Mouse (Mus musculus) heart, adult 9 months (tissue): ENCODE results near the gene Zxdc.
A peak's percentile ranks its signal among the peaks of the same experiment; 100 is the strongest.

Experiments
- DNase-seq, 2 experiments: peaks; one replicate each; pipeline ENCODE4 v3.0.0; 2022; ENCODE audit warnings: low spot score in 2 of 2

Gene Zxdc

GRCm38 (mm10) chr6:90377708-90378107 lies 8.4 kb downstream of the Zxdc start:
- DNase-seq, result no peak

GRCm38 (mm10) chr6:90381465-90381864 lies 12.2 kb downstream of the Zxdc start:
- DNase-seq, result no peak

- no peak for DNase-seq
These were observed 21.3 kb downstream of the Zxdc start for GRCm38 (mm10) chr6:90390629-90391028.

GRCm38 (mm10) chr6:90393948-90394347 lies 24.7 kb downstream of the Zxdc start:
- no peak for DNase-seq

DNA sequence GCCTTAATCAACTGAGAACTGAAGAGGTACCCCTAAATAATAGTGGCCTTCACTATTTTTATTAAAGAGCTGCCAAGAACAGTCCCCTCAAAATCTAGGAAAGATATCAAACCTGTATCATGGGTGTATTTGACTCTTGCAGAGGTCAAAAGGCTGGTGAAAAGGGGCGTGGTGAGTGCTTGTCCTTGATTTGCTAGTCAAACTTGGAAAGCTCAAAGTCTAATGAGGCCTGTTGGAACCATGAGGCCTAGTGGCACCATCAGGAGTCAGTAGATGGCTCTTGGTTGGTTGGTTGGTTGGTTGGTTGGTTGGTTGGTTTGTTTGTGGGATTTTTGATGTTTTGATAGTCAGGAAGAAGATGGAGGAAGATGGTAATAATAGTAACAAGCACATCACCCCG lies 26.5 kb downstream of the Zxdc start:
- DNase-seq, result no peak

DNA sequence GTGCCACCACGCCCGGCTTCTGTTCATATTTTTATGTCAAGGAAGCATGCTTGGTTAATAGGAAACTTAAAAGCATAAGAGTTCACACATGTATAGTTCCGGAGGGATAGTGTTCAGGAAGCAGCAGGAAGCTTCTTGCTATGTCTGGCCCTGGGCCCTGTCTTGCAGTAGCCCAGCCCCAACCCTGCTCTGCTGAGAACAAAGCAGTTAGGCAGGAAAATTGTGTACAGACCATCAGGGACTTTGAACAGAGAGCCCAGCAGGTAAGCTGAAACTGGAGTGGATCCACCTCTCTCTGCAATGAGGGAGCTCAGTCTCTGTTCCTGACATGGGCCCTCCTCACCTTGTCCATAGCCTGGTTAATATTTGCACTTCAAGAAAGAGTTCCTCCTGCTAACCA lies 28.0 kb downstream of the Zxdc start:
- no peak for DNase-seq

DNA sequence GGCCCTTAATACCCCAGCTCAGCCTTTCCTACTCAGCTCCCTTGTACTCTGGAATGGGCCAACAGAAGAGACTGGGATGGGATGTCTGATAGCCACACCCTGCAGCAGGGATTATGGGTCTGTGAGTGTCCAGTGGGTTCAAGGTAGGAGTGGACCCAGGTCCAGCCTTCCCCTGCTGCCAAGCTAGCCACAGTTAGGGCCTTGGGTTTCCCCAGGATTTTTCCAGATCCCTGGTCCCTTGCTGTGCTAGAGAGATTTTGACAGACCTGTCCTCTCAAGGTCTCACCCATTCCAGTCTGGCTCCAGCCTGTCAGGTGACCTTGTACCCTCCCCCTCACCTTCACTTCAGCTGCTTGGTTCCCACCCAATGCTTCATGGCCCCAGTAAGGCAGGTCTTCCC lies 39.3 kb downstream of the Zxdc start:
- DNase-seq, result no peak

DNA sequence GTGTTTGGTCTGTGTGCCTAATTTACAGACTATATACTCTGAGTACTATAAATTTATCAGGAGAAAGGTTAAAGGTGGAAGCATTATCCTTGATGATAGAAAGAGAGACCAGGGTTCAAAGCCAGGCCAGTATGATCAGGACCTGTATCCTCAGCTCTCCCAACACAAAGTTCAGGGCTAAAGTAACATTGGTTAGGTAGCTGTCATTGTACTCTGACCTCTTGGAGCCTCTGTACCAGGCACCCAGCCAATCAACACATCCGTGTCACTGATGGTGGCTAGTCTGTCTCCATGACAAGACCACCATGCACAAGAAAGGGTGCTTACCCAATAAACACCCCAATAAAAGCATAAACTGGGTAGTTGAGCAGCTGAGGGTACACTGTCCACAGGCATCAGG lies 41.7 kb downstream of the Zxdc start:
- DNase-seq, result no peak

- no peak for DNase-seq
These were observed 42.6 kb downstream of the Zxdc start for GRCm38 (mm10) chr6:90411926-90412325.

DNA sequence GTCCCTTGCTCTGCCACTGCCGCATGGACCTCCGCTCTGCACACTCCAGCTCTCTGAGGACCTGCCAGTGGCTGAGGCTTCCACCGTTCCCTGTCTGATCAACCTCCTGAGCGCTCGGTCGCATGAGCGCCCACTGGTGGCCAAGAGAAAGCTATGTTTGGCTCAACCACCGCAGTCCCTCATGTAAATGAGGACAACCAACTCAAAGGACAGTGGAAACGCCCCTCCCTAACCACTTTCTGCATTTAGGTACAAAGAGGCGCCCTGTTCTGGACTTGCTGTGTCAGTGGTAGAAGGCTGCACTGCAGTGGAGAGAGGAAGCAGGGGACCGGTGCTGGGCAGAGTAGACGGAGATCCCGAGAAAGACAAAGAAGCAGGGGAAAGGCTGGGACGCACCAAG lies 53.3 kb downstream of the Zxdc start:
- peak; percentile 54 to 60 for DNase-seq

GRCm38 (mm10) chr6:90425361-90425760 lies 56.1 kb downstream of the Zxdc start:
- DNase-seq, result no peak

DNA sequence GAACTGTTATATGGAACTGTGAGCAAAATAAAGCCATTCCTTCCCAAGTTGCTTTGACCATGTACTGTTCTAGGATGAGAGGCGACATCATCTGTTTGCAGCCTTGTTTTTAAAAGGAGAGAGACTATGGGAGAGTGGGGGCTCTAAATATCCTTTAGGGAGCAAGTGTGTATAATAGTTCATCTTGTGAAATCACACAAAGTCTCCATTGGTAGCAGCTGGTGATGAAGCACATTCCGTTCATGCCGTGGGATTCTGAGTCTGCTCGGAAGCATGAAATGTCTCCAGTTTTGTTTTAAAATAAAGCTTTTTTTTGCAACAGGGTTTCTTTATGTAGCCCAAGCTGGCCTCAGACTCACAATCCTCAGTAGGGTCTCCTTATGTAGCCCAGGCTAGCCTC lies 56.7 kb downstream of the Zxdc start:
- DNase-seq, result no peak

DNA sequence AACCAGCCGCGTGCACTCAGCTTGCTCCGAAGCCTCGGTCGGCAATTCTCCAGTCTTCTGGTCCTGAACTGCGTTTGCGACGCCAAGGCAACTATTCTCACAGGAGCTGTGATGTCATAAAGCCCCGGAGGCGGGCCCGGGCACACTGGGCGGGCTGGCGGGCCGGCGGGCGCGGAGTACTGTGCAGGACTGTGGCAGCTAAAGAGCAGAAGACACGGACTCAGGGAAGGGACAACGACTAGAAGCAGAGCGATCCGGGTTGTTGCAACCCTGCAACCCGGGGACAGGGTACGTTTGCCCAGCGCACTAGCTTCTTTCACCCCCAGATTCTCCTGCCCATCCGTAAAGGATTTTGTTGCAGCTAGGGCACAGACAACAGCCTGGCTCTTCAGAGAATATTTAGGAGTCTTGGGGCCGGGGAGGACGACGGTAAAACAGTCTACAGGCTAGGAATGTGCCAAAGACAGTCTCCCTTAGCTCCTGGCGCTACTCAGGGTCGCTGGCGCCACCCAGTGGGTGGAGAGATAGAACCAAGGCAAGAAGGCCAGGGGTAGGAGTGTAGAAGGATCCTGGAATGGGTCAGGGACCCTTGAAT lies 59.2 kb downstream of the Zxdc start, which contains the start of gene Cfap100:
Gene Cfap100, minus strand, starts transcription at position 418 of the 595 bp plus-strand sequence.
- peak; percentile 68 to 78 for DNase-seq

DNA sequence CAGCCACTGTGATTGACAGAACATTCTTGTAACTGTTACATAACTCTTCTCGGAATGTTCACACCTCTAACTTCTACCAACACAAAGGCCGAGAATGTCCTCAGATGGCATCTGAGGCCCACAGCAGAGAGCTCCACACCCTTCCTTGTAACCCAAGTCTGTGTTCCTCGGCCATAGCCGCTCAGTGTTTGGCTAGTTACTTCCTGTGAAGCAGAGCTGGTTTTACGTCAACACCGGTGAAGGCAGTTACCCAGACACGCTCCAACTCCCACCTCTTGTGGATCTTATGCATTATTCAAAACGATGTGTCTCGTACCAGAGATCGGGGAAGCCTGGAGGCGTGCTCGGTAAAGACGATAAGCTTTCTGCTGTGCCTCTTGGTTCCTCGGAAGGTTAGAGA lies 60.6 kb downstream of the Zxdc start:
- DNase-seq, result no peak

DNA sequence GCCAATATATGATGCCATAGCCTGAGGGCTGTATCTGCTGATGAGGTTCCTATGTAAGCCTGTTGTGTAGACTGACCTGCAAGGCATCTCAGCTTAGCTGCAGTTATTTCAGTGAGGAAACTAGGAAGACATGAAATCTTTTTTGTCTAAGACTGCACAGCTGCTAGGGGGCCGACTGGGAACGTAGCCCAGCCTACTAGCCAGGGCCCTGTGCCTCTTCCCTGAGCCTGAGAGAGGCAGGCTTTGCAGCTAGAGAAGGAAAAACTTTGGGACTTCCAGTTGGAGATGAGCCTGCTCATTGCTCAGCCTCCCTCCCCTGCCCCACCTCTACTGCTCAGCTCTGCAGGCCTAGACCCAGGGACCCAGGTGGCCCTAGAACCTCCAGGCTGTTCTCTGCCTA lies 62.2 kb downstream of the Zxdc start:
- DNase-seq, result peak; percentile 19 to 22

DNA sequence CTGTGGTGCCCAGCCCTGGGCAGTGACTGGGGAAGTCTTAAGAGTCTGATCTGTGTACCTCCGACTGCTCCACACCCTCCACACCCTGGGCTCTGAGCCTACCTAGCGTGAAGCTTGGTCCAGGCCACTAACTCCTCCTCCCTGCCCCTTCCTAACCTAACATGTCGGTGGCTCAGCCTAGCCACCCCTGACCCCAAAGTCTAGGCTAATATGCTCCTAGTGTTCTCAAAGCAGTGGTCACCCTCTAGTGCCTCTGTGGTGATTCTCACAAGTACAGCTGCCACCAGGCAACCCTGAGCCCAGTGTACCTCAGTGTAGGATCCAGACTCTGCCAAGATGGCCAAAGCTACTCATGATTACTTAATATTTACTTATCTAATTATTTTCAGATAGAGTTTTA lies 65.4 kb downstream of the Zxdc start:
- no peak for DNase-seq

DNA sequence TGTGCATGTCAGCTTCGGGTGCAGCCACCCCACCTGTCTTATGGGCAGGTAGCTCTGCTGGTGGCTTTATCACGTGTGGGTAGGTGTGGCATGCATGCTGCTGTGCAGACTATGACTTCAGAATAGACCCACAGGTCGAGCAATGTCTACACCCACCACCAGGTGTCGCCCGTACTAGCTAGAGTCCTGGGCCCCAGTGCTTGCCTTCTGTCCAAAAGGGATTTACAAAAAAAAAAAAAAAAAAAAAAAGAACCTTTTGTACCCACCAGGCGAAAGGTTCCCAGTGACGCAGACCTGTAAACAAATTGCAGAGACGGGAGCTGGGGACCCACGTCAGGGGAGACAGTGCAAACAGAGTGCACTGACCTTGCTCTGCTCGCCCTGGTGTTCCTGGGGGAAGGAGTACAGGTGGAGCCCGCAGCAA lies 65.9 kb downstream of the Zxdc start:
- peak; percentile 36 to 67 for DNase-seq

DNA sequence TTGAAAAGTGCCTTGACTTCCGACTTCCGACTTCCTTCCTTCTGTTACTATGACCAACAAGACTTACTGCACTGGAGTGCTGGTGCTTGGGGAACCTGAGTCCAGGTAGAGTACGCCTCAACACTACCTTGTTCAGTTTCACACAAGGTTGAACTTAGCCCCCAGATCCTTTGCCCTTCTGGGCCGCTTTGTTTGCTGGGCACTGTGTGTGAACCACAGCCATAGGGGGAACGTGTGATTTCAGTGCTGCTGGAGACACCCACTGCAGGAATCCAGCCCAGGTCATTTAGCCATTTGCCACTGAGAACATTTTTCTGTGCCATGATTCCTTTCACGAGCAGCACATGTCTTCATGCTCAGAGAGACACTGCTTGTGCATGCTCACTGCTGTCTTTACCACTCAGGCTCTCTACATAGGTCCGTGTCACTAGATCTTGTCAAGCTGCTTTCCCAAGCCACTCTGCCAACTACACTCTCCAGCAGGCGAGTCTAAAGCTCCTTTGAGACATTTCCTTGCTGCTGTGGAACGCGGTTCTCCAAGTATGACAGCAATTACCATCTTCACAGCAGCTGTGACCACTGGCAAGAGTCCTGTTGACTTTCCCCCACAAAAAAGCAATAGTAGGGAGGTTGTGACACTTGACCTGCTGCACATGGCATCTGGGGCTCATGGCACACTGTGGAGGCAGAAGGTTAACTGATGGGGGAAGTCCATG lies 67.1 kb downstream of the Zxdc start:
- no peak for DNase-seq

DNA sequence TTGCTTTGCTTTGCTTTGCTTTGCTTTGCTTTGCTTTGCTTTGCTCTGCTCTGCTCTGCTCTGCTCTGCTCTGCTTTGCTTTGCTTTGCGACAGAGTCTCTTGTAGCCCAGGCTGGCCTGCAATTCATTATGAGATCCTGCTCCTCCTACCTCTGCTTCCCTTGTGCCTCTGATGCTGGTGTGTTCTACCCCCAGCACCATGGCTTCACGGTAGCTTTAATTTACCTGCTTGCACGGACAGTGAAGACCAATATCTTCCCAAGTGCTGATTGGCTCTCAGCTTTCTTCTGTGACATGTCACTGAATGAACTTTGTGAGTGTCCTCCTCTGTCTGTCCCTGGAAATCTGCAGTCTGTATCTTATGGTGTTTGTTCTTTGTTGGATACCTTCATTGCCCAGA lies 67.7 kb downstream of the Zxdc start:
- DNase-seq, result no peak

GRCm38 (mm10) chr6:90446883-90447282 lies 77.6 kb downstream of the Zxdc start:
- no peak for DNase-seq

DNA sequence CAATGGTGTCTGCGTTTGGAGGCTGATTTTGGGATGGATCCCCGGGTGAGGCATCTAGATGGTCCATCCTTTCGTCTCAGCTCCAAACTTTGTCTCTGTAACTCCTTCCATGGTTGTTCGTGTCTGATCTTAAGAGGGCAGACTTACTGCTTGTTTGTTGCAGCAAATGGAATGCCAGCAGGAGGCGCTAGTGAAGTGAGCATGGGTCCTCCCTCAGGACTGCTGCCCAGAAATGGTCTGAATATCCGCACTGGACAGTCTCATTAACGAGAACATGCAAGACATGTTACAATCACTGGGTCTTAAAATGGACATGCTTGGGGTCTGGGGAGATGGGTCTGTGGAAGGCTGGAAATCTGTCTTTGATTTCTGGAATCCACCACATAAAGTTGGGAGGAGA lies 80.9 kb downstream of the Zxdc start:
- DNase-seq, result peak; percentile 71 to 89

DNA sequence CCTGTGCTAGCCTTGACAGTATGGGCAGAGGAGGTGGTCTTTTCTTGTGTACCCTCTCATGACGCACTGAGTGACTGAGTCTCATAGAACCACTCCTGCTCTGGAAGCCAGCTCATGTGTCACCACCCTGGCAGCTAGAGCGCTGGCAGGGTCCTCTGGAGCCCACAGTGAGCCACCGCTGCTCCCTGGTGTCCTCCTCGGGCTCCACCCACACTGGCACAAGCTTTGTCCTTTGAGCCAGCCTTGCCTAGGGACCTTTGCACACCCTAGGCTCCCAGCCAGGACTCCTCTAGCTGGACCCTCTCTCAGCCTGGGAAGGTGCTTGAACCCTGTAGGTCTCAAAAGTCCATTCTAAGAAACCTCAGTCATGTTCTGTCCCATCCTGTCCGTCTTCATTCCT lies 81.4 kb downstream of the Zxdc start:
- DNase-seq, result peak; percentile 75 to 82

DNA sequence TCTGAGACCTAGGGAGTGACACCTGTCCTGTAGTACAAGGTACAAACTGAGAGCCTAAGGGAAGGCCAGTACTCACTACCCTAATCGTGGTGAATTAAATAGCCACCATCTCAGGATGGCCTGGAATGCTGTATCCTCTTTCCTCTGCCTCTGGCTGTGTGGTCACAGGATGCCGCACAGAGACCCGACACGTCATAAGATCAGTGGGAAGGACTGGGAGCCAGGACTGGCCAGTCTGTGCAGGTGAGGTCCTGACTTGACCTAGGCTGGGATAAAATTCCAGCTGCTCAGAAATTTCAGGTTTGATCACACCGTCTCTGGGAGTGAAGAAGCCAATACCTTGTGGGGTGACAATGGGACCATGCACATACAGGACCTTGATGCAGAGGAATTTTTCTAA lies 82.2 kb downstream of the Zxdc start:
- DNase-seq, result no peak

DNA sequence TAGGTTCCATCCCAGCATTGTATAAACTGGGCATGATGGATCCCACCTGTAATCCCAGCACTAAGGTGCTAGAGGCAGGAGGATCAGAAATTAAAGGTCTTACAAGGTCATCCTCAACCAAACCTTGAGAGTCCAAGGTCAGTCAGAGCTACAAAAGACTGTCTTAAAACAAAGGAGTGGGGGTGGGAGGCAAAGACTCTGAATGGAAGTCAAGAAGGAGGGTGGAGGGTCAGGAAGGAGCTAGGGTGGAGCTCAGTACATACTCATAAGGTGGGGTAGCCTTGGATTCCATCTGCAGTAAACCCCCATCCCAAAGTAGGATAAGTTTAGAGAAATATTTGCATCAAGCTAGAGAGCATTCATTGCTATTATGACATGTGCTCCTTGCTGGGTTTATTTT lies 83.3 kb downstream of the Zxdc start:
- no peak for DNase-seq
